Mouse (Mus musculus): ENCODE measurements around the gene Cenpb.

GRCm38 (mm10) chr2:131134381-131134780 lies 45.5 kb downstream of the Cenpb start:
- TF ChIP-seq CTCF (IDR thresholded peaks at IDR 0.05; ENCODE audit: low read depth) (no peak), EP300 (optimal IDR thresholded peaks at IDR 0.05) (no peak)
